In the genomic region with DNA sequence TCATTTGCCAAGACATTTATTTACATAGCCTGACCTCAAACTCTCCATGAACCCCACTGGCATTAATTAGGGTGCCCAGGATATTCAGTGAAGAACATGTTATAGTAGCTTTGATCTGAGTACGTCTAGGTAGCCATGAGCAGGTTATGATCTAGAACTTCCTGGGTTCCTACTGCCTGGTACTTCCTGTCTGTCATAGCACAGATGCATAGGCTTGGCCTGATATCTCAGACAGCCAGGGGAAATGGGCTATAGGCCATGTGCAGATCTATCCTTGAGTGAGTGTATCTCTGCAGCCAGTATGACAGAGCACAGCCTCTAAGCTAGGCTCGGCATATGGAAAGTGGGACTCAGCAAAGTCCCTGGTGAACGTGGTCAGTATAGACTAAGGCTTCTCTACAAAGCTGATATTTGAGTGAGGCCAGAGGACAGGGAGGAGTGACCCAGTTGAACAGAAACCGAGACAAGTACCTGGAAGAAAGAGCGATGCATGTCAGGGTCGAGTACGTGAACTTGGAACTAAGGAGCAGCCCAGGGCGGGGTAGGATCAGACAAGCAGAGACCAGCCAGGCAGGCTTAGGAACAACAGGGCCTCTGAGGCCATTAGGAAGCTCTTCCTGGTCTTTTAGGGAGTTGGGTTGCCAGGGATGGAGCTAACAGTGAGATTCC, we compare ENCODE assay signal across 30 mouse cellular contexts. TPM values are rescaled to one million over a fixed set of nuclear protein-coding genes. Genes with fewer than 3 reads are reported as not detected.
A peak's percentile ranks its signal among the peaks of the same experiment; 100 is the strongest.
DNase-seq lines count a peak whose midpoint lies in the region; ATAC-seq lines count a peak whose summit lies in the region.
"Had no signal": no experiment of that assay in that cellular context is flagged by ENCODE, and none has a peak within 500 bp of the region (broad histone marks: within the 10 kb centered on the region; RNA-seq: fewer than 3 reads in every experiment).

No protein-coding gene starts in this region.

- H3K27me3 ChIP-seq in kidney, embryonic 16.5 days (ENCODE audit: insufficient read depth, low read length): no peaks in the 10 kb centered on the region
- no peaks in the 10 kb centered on the region for H3K27me3 ChIP-seq in intestine, embryonic 16.5 days (replicated peaks; ENCODE audit: control insufficient read depth, insufficient read depth, low read length)
- H3K27me3 ChIP-seq: forebrain, embryonic 12.5 days; heart, embryonic 13.5 days; hindbrain, embryonic 15.5 days; lung, embryonic 15.5 days; midbrain, embryonic 15.5 days; Patski had no signal

- no peaks in the 10 kb centered on the region for H3K36me3 ChIP-seq in kidney, embryonic 16.5 days (ENCODE audit: insufficient read depth, low read length)
- H3K36me3 ChIP-seq in intestine, embryonic 16.5 days (ENCODE audit: control insufficient read depth, insufficient read depth, low read length): no peaks in the 10 kb centered on the region
- H3K36me3 ChIP-seq: forebrain, embryonic 12.5 days; G1E; heart, embryonic 13.5 days; hindbrain, embryonic 10.5 days; hindbrain, embryonic 15.5 days; lung, embryonic 15.5 days; midbrain, embryonic 10.5 days; midbrain, embryonic 15.5 days had no signal

- 0 out of 2 replicates have a peak, but pooled peaks cover 4% of the 10 kb centered on the region for H3K4me1 ChIP-seq in kidney, embryonic 16.5 days (ENCODE audit: insufficient read depth, low read length)
- no peaks in the 10 kb centered on the region for H3K4me1 ChIP-seq in intestine, embryonic 16.5 days (ENCODE audit: control insufficient read depth, insufficient read depth, low read length)
- H3K4me1 ChIP-seq: forebrain, embryonic 12.5 days; heart, embryonic 13.5 days; hindbrain, embryonic 10.5 days; hindbrain, embryonic 15.5 days; lung, embryonic 15.5 days; midbrain, embryonic 15.5 days had no signal

- H3K4me3 ChIP-seq in kidney, embryonic 16.5 days (ENCODE audit: low read length): no peak overlapping the region
- no peak overlapping the region for H3K4me3 ChIP-seq in intestine, embryonic 16.5 days (ENCODE audit: low read length)
- H3K4me3 ChIP-seq: erythroblast, embryonic 14.5 days; forebrain, embryonic 12.5 days; heart, embryonic 13.5 days; hindbrain, embryonic 10.5 days; hindbrain, embryonic 15.5 days; lung, embryonic 15.5 days; midbrain, embryonic 10.5 days; midbrain, embryonic 15.5 days had no signal

- no peak for ATAC-seq in kidney, embryonic 16.5 days (ENCODE audit: low FRiP score, low TSS enrichment)
- ATAC-seq in intestine, embryonic 16.5 days: peak; percentile 80
- ATAC-seq: forebrain, postnatal 0 days; inflammation-experienced regulatory T-cells, adult 6 months; midbrain, embryonic 15.5 days; Patski had no signal

- no peak overlapping the region for H3K9ac ChIP-seq in kidney, embryonic 16.5 days (replicated peaks; ENCODE audit: low read length)
- no peak overlapping the region for H3K9ac ChIP-seq in intestine, embryonic 16.5 days (ENCODE audit: low read depth, low read length)
- H3K9ac ChIP-seq: forebrain, embryonic 12.5 days; forebrain, postnatal 0 days; heart, embryonic 13.5 days; hindbrain, embryonic 15.5 days; lung, embryonic 15.5 days; midbrain, embryonic 15.5 days had no signal

- DNase-seq in kidney, postnatal 25 days: peak; percentile 48 to 80
- DNase-seq in thymus, postnatal 0 days (ENCODE audit: low spot score): peak; percentile 50
- DNase-seq in thymus, postnatal 36 days: no peak
- no peak for DNase-seq in heart, postnatal 4 days
- no peak for DNase-seq in ovary, adult 18-20 months (ENCODE audit: low spot score)
- DNase-seq: B cell, adult 2 months; cerebellum, adult 18-20 months; cerebellum, postnatal 14 days; forebrain, postnatal 0 days; heart, postnatal 10 days; layer of hippocampus, adult 9-11 months; liver; right cerebral cortex, adult 18-20 months; thymus, postnatal 4 days had no signal

- H3K4me2 ChIP-seq in kidney, embryonic 16.5 days (replicated peaks; ENCODE audit: low read depth, low read length): no peak overlapping the region
- no peak overlapping the region for H3K4me2 ChIP-seq in intestine, embryonic 16.5 days (ENCODE audit: low read depth, low read length)
- H3K4me2 ChIP-seq: forebrain, embryonic 12.5 days; heart, embryonic 13.5 days; hindbrain, embryonic 15.5 days; lung, embryonic 15.5 days; midbrain, embryonic 15.5 days had no signal

- H3K9me3 ChIP-seq in kidney, embryonic 16.5 days (ENCODE audit: low read length): no peaks in the 10 kb centered on the region
- H3K9me3 ChIP-seq in intestine, embryonic 16.5 days (ENCODE audit: control insufficient read depth, low read length): no peaks in the 10 kb centered on the region
- H3K9me3 ChIP-seq: forebrain, embryonic 12.5 days; G1E; heart, embryonic 13.5 days; hindbrain, embryonic 10.5 days; hindbrain, embryonic 15.5 days; lung, embryonic 15.5 days; midbrain, embryonic 10.5 days; midbrain, embryonic 15.5 days had no signal

- WGBS in kidney, embryonic 16.5 days: 80% methylated on average over 8 of the region's 8 CpGs
- 77% methylated on average over 8 of the region's 8 CpGs for WGBS in intestine, embryonic 16.5 days

- no peak overlapping the region for H3K27ac ChIP-seq in kidney, embryonic 16.5 days (ENCODE audit: low read length)
- 0 out of 2 replicates have a peak overlapping the region, but pooled peaks have one; percentile 26 for H3K27ac ChIP-seq in intestine, embryonic 16.5 days (ENCODE audit: low read length)
- H3K27ac ChIP-seq: forebrain, embryonic 12.5 days; heart, embryonic 13.5 days; hindbrain, embryonic 10.5 days; hindbrain, embryonic 15.5 days; lung, embryonic 15.5 days; midbrain, embryonic 10.5 days; midbrain, embryonic 15.5 days had no signal

RNA-seq across cellular contexts. Expression of a gene that starts 9.1 kb away (rescaled TPM):
- 2.5 and 2.7 TPM in 2 replicates for polyA plus RNA-seq in kidney, embryonic 16.5 days (2015; fragmentation: Nextera tagmentation; extraction: Ambion mirVana)
- 8.2 and 10.1 TPM in 2 replicates for polyA plus RNA-seq in thymus, postnatal 0 days (2015; fragmentation: Nextera tagmentation; extraction: Ambion mirVana)
- 2.1 TPM in 2 replicates for polyA plus RNA-seq in intestine, embryonic 16.5 days (2015; fragmentation: Nextera tagmentation; extraction: Ambion mirVana)
- under 1 TPM; 0.29 TPM for total RNA-seq in heart, postnatal 4 days (2021)
- polyA plus RNA-seq: erythroblast, embryonic 14.5 days; G1E; limb, embryonic 11.5 days; midbrain, embryonic 10.5 days; neural tube, embryonic 11.5 days had no signal

RNA-seq across cellular contexts. Expression of a gene that starts 9.2 kb away (rescaled TPM):
- polyA plus RNA-seq in kidney, embryonic 16.5 days (2015; fragmentation: Nextera tagmentation; extraction: Ambion mirVana): 0.79 and 1.0 TPM in 2 replicates
- polyA plus RNA-seq in thymus, postnatal 0 days (2015; fragmentation: Nextera tagmentation; extraction: Ambion mirVana): 22.9 and 27.9 TPM in 2 replicates
- polyA plus RNA-seq in intestine, embryonic 16.5 days (2015; fragmentation: Nextera tagmentation; extraction: Ambion mirVana): 0.77 and 0.92 TPM in 2 replicates
- under 1 TPM in 1 of 2 experiments, not detected in 1; 0.41 TPM for total RNA-seq in heart, postnatal 4 days (2021)
- total RNA-seq: neutrophil, adult 5-6 weeks had no signal
- polyA plus RNA-seq: erythroblast, embryonic 14.5 days; G1E had no signal

RNA-seq across cellular contexts. Expression of a gene that starts 39.8 kb away (rescaled TPM):
- polyA plus RNA-seq in kidney, embryonic 16.5 days (2015; fragmentation: Nextera tagmentation; extraction: Ambion mirVana): 75.5 and 83.8 TPM in 2 replicates
- polyA plus RNA-seq in thymus, postnatal 0 days (2015; fragmentation: Nextera tagmentation; extraction: Ambion mirVana): 53.9 and 58.7 TPM in 2 replicates
- polyA plus RNA-seq in intestine, embryonic 16.5 days (2015; fragmentation: Nextera tagmentation; extraction: Ambion mirVana): 52.3 and 56.1 TPM in 2 replicates
- 10 to 100 TPM; 37.8 to 38.6 TPM for total RNA-seq in heart, postnatal 4 days (2021)

RNA-seq across cellular contexts. Expression of a gene that starts 49.8 kb away (rescaled TPM):
- polyA plus RNA-seq in kidney, embryonic 16.5 days (2015; fragmentation: Nextera tagmentation; extraction: Ambion mirVana): 260 and 268 TPM in 2 replicates
- polyA plus RNA-seq in thymus, postnatal 0 days (2015; fragmentation: Nextera tagmentation; extraction: Ambion mirVana): 345 and 371 TPM in 2 replicates
- polyA plus RNA-seq in intestine, embryonic 16.5 days (2015; fragmentation: Nextera tagmentation; extraction: Ambion mirVana): 239 and 255 TPM in 2 replicates
- 10 to 100 TPM; 80.1 to 80.2 TPM for total RNA-seq in heart, postnatal 4 days (2021)

Comparison
In these comparisons a context has a peak if more than half of its experiments do, and no peak if none do; other contexts are left out.
1. DNase-seq: peak in kidney, postnatal 25 days (2 of 2) and thymus, postnatal 0 days (single experiment); none in thymus, postnatal 36 days (0 of 2), heart, postnatal 4 days (single experiment) and ovary, adult 18-20 months (single experiment).
2. RNA of a gene that starts 9.2 kb away (polyA plus RNA-seq): 22.9 to 27.9 TPM in thymus, postnatal 0 days; 0.79 to 1.0 TPM in kidney, embryonic 16.5 days and 0.77 to 0.92 TPM in intestine, embryonic 16.5 days; every median in the first group is over 10 times any median in the second.